Mouse (Mus musculus): ENCODE data around the gene Tldc2. TPM values are rescaled to one million over a fixed set of nuclear protein-coding genes. Genes with fewer than 3 reads are reported as not detected.
A peak's percentile ranks its signal among the peaks of the same experiment; 100 is the strongest.

The Tldc2 gene
- polyA plus RNA-seq, 1 experiment from 2014 or later = not detected

DNA sequence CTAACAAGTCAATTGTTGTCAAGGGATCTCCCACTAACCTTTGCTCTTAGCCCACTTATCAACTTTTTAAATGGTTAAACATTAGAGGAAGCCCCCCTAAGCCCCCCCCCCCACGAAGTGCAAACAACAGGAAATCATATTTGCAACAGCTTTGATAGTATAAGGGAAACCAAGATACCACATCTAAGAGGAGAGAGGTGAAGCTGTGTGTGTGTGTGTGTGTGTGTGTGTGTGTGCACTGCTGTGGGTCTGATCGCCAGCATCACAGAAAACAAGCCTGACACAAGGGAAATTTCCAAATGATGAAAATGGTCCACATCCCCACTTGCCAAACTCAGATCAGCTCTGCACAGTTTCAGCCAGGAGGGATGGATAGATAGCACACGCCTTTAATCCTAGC lies 32.2 kb downstream of the Tldc2 start:
- no peak for DNase-seq (ENCODE audit: low spot score)
- Histone ChIP-seq H3K27me3 (ENCODE audit: low read depth, poor library complexity, severe bottlenecking) (no peaks in the 10 kb centered on the region), H3K4me3 (no peak overlapping the region), H3K36me3 (peaks cover 59% of the 10 kb centered on the region), H3K4me1 (no peaks in the 10 kb centered on the region), H3K27ac (replicated peaks) (no peak overlapping the region), H3K9me3 (replicated peaks) (no peaks in the 10 kb centered on the region)
- WGBS = 75% methylated on average over 3 of the region's 3 CpGs

DNA sequence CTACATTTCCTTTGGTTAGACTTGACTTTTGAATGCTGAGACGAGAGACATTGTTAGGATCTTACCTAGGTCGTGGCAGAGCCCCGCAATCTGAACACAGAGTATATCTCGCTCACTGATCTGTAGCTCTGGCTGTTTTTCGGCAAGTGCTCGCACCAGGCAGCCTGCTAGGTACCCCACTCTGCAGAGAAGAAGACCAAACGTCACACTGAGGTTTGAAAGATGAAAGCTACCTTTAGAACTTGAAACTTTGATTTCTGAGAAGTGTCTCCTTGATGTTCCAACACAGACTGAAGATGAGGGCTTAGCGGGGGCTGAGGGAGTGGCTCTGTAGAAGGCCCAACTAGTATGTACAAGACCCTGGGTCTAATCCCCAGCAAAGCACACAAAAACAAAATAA lies 34.9 kb downstream of the Tldc2 start:
- Histone ChIP-seq H3K4me3 (no peak overlapping the region), H3K9me3 (replicated peaks) (no peaks in the 10 kb centered on the region), H3K36me3 (peaks cover 63% of the 10 kb centered on the region), H3K27me3 (ENCODE audit: low read depth, poor library complexity, severe bottlenecking) (no peaks in the 10 kb centered on the region), H3K27ac (replicated peaks) (no peak overlapping the region), H3K4me1 (no peaks in the 10 kb centered on the region)
- whole genome bisulfite sequencing = 93% methylated on average over 8 of the region's 8 CpGs
- no peak for DNase-seq (ENCODE audit: low spot score)

DNA sequence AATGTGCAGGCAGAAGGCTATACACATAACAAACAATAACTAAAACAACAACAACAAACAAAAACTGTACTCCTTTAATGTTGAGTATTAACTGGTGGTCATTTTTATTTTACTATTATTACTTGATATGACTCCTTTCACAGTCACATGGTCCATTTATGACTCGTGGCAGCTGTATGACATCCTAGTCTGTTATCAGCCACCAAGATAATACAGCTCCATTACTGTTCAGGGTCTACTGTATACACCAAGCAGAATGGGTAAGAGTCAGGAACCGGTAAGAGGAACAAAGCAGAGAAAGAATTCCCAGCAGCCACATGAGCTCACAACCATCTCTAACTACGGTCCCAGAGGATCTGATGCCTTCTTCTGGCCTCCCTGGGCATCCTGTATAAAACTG lies 38.4 kb downstream of the Tldc2 start:
- WGBS = 94% methylated on average over 3 of the region's 3 CpGs
- no peak overlapping the region for H3K27ac ChIP-seq (replicated peaks)
- no peaks in the 10 kb centered on the region for H3K9me3 ChIP-seq (replicated peaks)
- DNase-seq (ENCODE audit: low spot score) = no peak
- H3K4me3 ChIP-seq = no peak overlapping the region
- peaks cover 60% of the 10 kb centered on the region for H3K36me3 ChIP-seq
- no peaks in the 10 kb centered on the region for H3K27me3 ChIP-seq (ENCODE audit: low read depth, poor library complexity, severe bottlenecking)
- H3K4me1 ChIP-seq = no peaks in the 10 kb centered on the region

DNA sequence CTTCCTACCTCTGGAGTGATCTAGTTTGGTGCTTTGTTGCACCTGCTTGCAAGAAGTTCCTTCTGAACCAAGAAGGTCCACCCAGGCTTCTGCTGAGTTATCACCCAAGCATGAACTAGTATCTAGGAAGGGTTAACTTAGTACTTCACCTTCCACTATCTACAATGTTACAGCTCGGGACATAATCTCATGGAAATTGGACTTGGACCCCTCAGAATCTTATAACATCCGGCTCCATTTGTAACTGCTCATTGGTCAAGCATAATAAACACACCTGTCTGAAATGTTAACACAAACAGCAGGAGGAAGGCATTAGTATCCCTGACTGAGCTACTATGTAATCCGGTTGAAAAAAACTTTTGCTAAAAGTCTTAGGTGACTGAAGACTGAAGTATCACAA lies 40.5 kb downstream of the Tldc2 start:
- Histone ChIP-seq H3K4me1 (no peaks in the 10 kb centered on the region), H3K27me3 (ENCODE audit: low read depth, poor library complexity, severe bottlenecking) (no peaks in the 10 kb centered on the region), H3K9me3 (replicated peaks) (no peaks in the 10 kb centered on the region), H3K4me3 (no peak overlapping the region), H3K27ac (replicated peaks) (no peak overlapping the region), H3K36me3 (peaks cover 42% of the 10 kb centered on the region)
- DNase-seq (ENCODE audit: low spot score) = no peak
- 90% methylated on average over 3 of the region's 3 CpGs for whole genome bisulfite sequencing

DNA sequence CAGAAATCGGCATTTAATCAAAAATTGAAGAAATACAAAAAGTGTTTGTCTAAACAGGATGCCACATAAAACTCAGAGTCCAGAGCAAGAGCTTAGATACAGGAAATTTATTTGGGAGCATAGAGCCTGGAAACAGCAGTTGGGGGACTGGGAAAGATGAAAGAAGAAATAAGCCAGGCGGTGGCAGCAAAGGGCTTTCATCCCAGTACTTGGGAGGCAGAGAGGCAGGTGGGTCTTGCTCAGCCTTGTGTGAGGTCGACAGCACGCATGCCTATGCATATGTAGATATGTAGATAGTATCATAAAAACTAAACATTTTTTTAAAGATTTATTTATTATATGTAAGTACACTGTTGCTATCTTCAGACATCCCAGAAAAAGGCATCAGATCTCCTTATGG lies 41.2 kb downstream of the Tldc2 start:
- H3K27me3 ChIP-seq (ENCODE audit: low read depth, poor library complexity, severe bottlenecking) = no peaks in the 10 kb centered on the region
- H3K4me1 ChIP-seq = no peaks in the 10 kb centered on the region
- no peaks in the 10 kb centered on the region for H3K9me3 ChIP-seq (replicated peaks)
- no peak for DNase-seq (ENCODE audit: low spot score)
- H3K4me3 ChIP-seq = no peak overlapping the region
- H3K36me3 ChIP-seq = peaks cover 37% of the 10 kb centered on the region
- 76% methylated on average over 4 of the region's 4 CpGs for WGBS
- H3K27ac ChIP-seq (replicated peaks) = no peak overlapping the region

DNA sequence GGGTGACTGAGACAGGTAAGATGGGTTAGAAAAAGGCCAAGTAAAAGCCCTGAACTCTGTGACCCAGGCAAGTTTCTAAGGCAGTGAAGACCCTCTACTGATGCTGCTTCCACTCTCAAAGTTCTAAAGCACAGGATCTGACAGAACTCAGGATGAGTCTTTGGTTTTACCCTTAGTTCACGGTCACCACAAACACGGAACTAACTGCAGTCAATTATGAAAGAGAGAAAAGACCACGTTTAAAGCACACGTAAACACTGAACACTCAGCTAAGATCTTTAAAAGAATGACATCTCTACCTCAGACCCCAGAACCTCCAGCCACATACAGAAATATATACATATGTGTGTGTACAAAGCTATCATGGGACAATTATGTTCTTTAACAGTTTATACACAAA lies 42.2 kb downstream of the Tldc2 start:
- H3K9me3 ChIP-seq (replicated peaks) = no peaks in the 10 kb centered on the region
- no peak overlapping the region for H3K27ac ChIP-seq (replicated peaks)
- peaks cover 6% of the 10 kb centered on the region for H3K4me1 ChIP-seq
- WGBS = 92% methylated on average over 4 of the region's 4 CpGs
- no peak overlapping the region for H3K4me3 ChIP-seq
- no peaks in the 10 kb centered on the region for H3K27me3 ChIP-seq (ENCODE audit: low read depth, poor library complexity, severe bottlenecking)
- no peak for DNase-seq (ENCODE audit: low spot score)
- H3K36me3 ChIP-seq = peaks cover 35% of the 10 kb centered on the region

DNA sequence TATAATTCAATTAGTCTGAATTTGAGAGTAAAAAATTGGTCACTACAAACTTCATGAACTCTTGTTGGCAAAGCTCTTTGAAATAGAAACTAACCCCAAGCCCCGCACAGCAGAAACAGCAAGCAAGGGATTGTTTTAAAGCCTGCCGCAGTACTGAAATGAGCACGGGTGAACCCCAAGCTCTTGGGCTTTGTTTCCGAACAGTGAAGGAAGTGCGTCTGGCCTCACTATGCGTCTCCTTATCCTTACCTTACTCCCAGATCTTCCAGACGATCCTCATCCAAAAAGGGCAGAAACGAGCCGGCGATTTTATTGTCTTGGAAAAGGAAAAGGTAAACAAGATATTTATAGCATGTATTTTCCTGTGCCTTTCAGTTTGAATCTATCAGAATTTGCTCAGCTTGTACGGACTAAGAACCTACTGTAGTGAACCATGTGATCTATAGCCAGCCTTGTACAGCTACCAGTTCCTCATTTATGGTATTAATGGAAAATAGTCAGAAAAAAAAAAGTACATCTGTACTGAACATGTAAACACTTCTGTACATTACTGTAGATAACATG lies 42.8 kb downstream of the Tldc2 start:
- no peak overlapping the region for H3K4me3 ChIP-seq
- H3K36me3 ChIP-seq = peaks cover 29% of the 10 kb centered on the region
- H3K27me3 ChIP-seq (ENCODE audit: low read depth, poor library complexity, severe bottlenecking) = no peaks in the 10 kb centered on the region
- H3K9me3 ChIP-seq (replicated peaks) = no peaks in the 10 kb centered on the region
- H3K27ac ChIP-seq (replicated peaks) = no peak overlapping the region
- 89% methylated on average over 11 of the region's 11 CpGs for WGBS
- DNase-seq (ENCODE audit: low spot score) = no peak
- H3K4me1 ChIP-seq = peaks cover 9% of the 10 kb centered on the region

DNA sequence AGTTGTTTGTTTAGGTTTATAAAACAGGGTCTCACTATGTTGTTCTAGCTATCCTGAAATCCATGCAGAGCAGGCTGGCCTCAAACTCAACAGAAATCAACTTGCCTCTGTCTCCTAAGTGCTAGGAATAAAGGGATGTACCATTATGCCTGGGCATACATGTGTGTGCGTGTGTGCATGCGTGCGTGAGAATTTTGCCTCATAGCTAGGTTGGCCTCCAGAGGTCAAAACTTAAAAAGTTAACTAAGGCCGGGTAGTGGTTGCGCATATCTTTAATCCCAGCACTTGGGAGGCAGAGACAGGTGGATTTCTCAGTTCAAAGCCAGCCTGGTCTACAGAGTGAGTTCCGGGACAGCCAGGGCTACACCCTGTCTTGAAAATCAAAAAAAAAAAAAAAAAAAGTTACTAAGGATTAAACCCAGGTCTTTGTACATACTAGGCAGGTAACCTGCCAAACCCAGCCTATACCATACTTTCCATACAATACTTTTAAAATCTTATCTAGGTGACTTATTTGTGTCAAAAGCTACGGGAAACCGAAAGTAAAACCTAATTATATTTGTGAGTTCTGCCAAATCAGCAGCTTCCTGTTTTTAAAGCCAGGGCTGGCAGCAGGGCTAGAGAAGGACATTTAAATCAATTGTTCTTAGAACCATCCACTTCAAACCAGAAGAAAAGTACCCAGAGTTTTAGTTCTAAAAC lies 44.1 kb downstream of the Tldc2 start:
- H3K9me3 ChIP-seq (replicated peaks) = no peaks in the 10 kb centered on the region
- 93% methylated on average over 8 of the region's 8 CpGs for WGBS

DNA sequence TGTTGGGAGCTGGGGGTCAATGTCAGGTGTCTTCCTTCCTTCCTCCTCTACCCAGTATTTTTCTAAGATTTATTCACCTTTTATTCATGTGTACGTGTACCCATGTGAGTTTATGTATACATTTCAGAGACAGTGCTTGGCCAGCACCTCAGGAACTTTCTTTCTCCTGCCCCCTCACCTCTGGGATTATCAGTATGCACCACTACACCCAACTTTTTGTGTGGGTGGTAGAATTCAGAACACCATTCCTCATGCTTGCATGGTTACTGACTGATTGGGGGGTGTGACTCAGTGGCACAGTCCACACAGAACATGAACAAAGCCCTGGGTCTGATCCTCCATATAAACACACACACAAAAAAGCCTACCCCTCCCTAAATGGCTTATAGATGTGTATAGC lies 45.2 kb downstream of the Tldc2 start:
- Histone ChIP-seq H3K36me3 (peaks cover 10% of the 10 kb centered on the region; the same call in 1 of the 2 replicates), H3K27ac (replicated peaks) (no peak overlapping the region), H3K4me3 (no peak overlapping the region), H3K9me3 (replicated peaks) (no peaks in the 10 kb centered on the region), H3K4me1 (peaks cover 15% of the 10 kb centered on the region), H3K27me3 (ENCODE audit: low read depth, poor library complexity, severe bottlenecking) (no peaks in the 10 kb centered on the region)
- 88% methylated on average over 1 of the region's 1 CpGs for WGBS
- no peak for DNase-seq (ENCODE audit: low spot score)

More for the DNA sequence above, 44.1 kb downstream of the Tldc2 start:
- DNase-seq (ENCODE audit: low spot score) = no peak
- no peaks in the 10 kb centered on the region for H3K27me3 ChIP-seq (ENCODE audit: low read depth, poor library complexity, severe bottlenecking)
- H3K4me3 ChIP-seq = no peak overlapping the region
- peaks cover 18% of the 10 kb centered on the region for H3K36me3 ChIP-seq
- no peak overlapping the region for H3K27ac ChIP-seq (replicated peaks)
- peaks cover 15% of the 10 kb centered on the region for H3K4me1 ChIP-seq

DNA sequence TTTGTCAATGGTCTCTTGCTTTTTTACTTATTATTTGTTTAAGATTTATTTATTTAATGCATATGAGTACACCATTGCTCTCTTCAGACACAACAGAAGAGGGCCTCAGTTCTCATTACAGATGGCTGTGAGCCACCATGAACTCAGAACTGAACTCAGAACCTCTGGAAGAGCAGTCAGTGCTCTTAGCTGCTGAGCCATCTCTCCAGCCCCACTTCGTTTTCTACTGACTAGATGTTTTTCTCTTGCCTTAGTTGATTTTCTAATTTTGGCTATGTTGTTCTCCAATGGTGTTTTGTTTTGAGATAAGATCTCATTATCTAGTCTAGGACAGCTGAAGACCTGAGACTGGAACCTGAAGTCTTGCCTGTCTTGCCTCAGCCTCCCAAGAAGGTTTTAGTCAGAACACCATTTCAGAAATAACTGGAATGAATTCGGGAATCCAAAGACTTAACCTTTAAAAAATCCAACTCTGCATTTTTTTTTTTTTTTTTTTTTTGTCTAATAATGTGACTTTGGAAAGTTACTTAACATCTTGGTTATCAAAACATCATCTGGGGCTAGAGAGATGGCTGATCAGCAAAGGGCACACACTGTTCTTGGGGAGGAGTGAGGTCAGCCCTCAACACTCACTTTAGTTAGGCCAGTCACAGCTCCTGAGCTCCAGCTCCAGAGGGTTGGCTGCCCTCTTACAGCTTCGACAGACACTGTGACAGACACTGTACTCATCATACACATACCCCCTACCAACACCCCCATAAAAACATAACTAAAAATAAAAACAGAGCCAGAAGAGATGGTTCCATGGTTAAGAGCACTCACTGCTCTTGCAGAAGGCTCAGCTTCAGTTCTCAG lies 46.1 kb downstream of the Tldc2 start:
- H3K4me3 ChIP-seq = no peak overlapping the region

DNA sequence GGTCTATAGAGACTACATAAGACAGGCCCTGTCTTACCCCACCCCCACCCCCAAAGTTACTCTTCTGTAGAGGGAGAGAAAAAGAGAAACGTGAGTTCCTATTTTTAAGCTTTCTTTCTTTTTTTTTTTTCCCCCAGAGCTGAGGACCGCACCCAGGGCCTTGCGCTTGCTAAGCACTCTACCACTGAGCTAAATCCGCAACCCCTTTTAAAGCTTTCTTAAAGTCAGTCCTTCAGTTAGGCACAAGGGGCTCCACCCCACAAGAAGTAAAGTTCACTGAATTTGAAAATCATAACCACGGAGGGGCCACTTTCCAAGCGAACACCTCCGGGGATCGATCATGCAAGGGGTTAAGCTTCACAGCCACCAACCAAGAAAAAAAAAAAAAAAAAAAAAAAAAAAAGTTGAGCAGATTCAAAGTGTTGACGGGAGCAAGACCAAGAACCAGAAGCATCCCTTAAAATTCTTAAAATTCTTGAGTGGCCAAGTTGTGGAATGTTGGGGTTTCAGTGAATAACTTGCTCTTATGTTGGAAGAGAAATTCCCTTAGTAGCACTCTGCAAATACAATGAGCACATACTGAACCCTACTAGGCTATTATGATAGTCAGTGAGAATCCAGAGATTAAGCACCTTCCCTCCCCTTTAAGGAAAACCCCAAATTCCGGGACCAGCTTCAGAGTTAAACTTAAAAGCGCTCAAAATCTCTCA lies 47.1 kb downstream of the Tldc2 start:
- Histone ChIP-seq H3K27me3 (ENCODE audit: low read depth, poor library complexity, severe bottlenecking) (no peaks in the 10 kb centered on the region), H3K27ac (replicated peaks) (peak overlapping the region; percentile 87), H3K36me3 (no peaks in the 10 kb centered on the region), H3K4me1 (peaks cover 15% of the 10 kb centered on the region), H3K4me3 (peak overlapping the region; percentile 85), H3K9me3 (replicated peaks) (no peaks in the 10 kb centered on the region)
- 16% methylated on average over 11 of the region's 11 CpGs for WGBS
- DNase-seq (ENCODE audit: low spot score) = no peak

More for the DNA sequence above, 46.1 kb downstream of the Tldc2 start:
- H3K27me3 ChIP-seq (ENCODE audit: low read depth, poor library complexity, severe bottlenecking) = no peaks in the 10 kb centered on the region
- no peak for DNase-seq (ENCODE audit: low spot score)
- H3K9me3 ChIP-seq (replicated peaks) = no peaks in the 10 kb centered on the region
- peaks cover 15% of the 10 kb centered on the region for H3K4me1 ChIP-seq
- H3K36me3 ChIP-seq = peaks cover 6% of the 10 kb centered on the region; the same call in 1 of the 2 replicates
- no peak overlapping the region for H3K27ac ChIP-seq (replicated peaks)
- WGBS = 85% methylated on average over 3 of the region's 3 CpGs

DNA sequence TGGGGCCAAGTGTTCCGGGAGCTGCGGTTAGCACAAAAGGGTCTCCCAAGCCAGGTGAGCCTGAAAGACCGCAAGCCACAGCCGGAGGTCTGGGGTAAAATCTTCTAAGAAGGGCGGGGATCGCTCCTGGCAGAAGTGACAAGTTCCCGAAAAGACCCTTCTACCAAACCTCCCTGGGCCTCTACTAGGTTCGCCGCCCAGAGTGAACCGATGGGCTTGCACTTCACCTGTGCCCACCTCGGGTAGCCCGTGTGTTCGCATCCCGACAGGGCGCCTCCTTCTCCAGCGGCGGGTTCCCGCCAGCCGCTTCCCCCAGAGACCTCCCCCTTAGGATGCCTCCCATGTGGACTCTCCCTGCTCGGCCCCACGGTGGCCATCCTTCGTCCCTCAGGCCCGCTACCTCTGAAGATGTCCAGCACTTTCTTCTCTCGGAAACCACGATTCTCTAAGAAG lies 47.6 kb downstream of the Tldc2 start:
- WGBS = under 1% methylated on average over 25 of the region's 25 CpGs
- H3K27ac ChIP-seq (replicated peaks) = peak overlapping the region; percentile 87
- peak; percentile 65 for DNase-seq (ENCODE audit: low spot score)

More for the DNA sequence above, 47.6 kb downstream of the Tldc2 start:
- Histone ChIP-seq H3K4me3 (peak overlapping the region; percentile 85), H3K4me1 (peaks cover 15% of the 10 kb centered on the region), H3K36me3 (no peaks in the 10 kb centered on the region), H3K9me3 (replicated peaks) (no peaks in the 10 kb centered on the region), H3K27me3 (ENCODE audit: low read depth, poor library complexity, severe bottlenecking) (no peaks in the 10 kb centered on the region)
